In genomic region chr7:139466484-139467176, GRCm38 (mm10) we compare ENCODE assay signal across 11 mouse cellular contexts.
DNase-seq lines count a peak whose midpoint lies in the region; ATAC-seq and TF ChIP-seq lines count a peak whose summit lies in the region.
"Had no signal": no experiment of that assay in that cellular context is flagged by ENCODE, and none has a peak within 500 bp of the region (broad histone marks: within the 10 kb centered on the region; RNA-seq: fewer than 3 reads in every experiment).

No protein-coding gene starts in this region.

- no peak for TF ChIP-seq CTCF in MEL (IDR thresholded peaks at IDR 0.05 in 2 of 3, conservative IDR thresholded peaks at IDR 0.05 in 1 of 3; ENCODE audit: control insufficient read depth in 1 of 3, insufficient read depth in 1 of 3, low read depth in 2 of 3, low read length in 3 of 3, poor library complexity in 1 of 3, severe bottlenecking in 1 of 3)
- no peak for TF ChIP-seq CTCF in embryonic fibroblast, embryonic 13.5 days (IDR thresholded peaks at IDR 0.05; ENCODE audit: borderline replicate concordance, insufficient read depth, low read length)
- TF ChIP-seq CTCF in liver, postnatal 0 days (IDR thresholded peaks at IDR 0.05; ENCODE audit: low read depth), result no peak

- H3K4me2 ChIP-seq in liver, postnatal 0 days (ENCODE audit: low read depth, low read length), result no peak overlapping the region

- ATAC-seq in liver, postnatal 0 days, result no peak
- ATAC-seq: forebrain, postnatal 0 days; midbrain, embryonic 16.5 days had no signal

- no peaks in the 10 kb centered on the region for H3K9me3 ChIP-seq in MEL (replicated peaks; ENCODE audit: insufficient read depth, low read length)
- no peaks in the 10 kb centered on the region for H3K9me3 ChIP-seq in liver, postnatal 0 days (ENCODE audit: low read length)

- peak overlapping the region; percentile 21 to 30 for H3K4me3 ChIP-seq in MEL (ENCODE audit: control insufficient read depth in 1 of 2, insufficient read depth in 1 of 2, low read depth in 2 of 2, low read length in 2 of 2)
- H3K4me3 ChIP-seq in embryonic fibroblast, embryonic 13.5 days (ENCODE audit: insufficient read depth, low read length), result no peak overlapping the region
- no peak overlapping the region for H3K4me3 ChIP-seq in liver, postnatal 0 days (ENCODE audit: low read depth, low read length)

- TF ChIP-seq RAD21 in MEL (IDR thresholded peaks at IDR 0.05; ENCODE audit: low read depth, low read length), result no peak

- 19% methylated on average over 6 of the region's 7 CpGs for WGBS in liver, postnatal 0 days (ENCODE audit: insufficient replicate concordance)

- H3K79me2 ChIP-seq in MEL (ENCODE audit: control insufficient read depth, insufficient read depth, low read length, poor library complexity), result no peaks in the 10 kb centered on the region; the same call in 1 of the 2 replicates

- peak overlapping the region; percentile 61 for H3K9ac ChIP-seq in MEL (ENCODE audit: control insufficient read depth, low read depth, low read length, poor library complexity, severe bottlenecking)
- H3K9ac ChIP-seq in liver, postnatal 0 days (replicated peaks), result no peak overlapping the region
- H3K9ac ChIP-seq: forebrain, postnatal 0 days had no signal

- TF ChIP-seq POLR2A in MEL (IDR thresholded peaks at IDR 0.05; ENCODE audit: control insufficient read depth in 1 of 2, insufficient read depth in 1 of 2, low read depth in 1 of 2, low read length in 2 of 2, poor library complexity in 1 of 2), result peak; percentile 40 to 56; a peak in 2 of 4 replicates
- no peak for TF ChIP-seq POLR2A in embryonic fibroblast, embryonic 13.5 days (IDR thresholded peaks at IDR 0.05; ENCODE audit: low read depth, low read length)

- DNase-seq in heart, adult 18-20 months, result peak; percentile 33 to 42
- no peak for DNase-seq in heart, adult 8-10 months (ENCODE audit: low spot score)
- DNase-seq in MEL (ENCODE audit: low read depth, low spot score), result peak; percentile 84
- no peak for DNase-seq in liver, postnatal 0 days
- DNase-seq in yolk sac, embryonic 10.5 days (ENCODE audit: low spot score), result no peak
- DNase-seq in thymus, adult 18-20 months, result no peak
- no peak for DNase-seq in layer of hippocampus, adult 11-12 months (ENCODE audit: low spot score)
- DNase-seq: forebrain, postnatal 0 days; kidney, adult 11 months had no signal

- H3K4me1 ChIP-seq in MEL (ENCODE audit: control insufficient read depth in 1 of 2, insufficient read depth in 2 of 2, low read length in 2 of 2), result peaks cover 19 to 31% of the 10 kb centered on the region in 2 experiments
- peaks cover 16% of the 10 kb centered on the region for H3K4me1 ChIP-seq in embryonic fibroblast, embryonic 13.5 days (ENCODE audit: control insufficient read depth, insufficient read depth, low read length)
- H3K4me1 ChIP-seq in liver, postnatal 0 days (ENCODE audit: insufficient read depth), result peaks cover 24% of the 10 kb centered on the region

- no peaks in the 10 kb centered on the region for H3K27me3 ChIP-seq in MEL (ENCODE audit: control insufficient read depth in 1 of 2, insufficient read depth in 2 of 2, low read length in 2 of 2)
- no peaks in the 10 kb centered on the region for H3K27me3 ChIP-seq in liver, postnatal 0 days (ENCODE audit: insufficient read depth, low read length)

- H3K36me3 ChIP-seq in MEL (ENCODE audit: control insufficient read depth in 1 of 2, insufficient read depth in 2 of 2, low read length in 2 of 2), result peaks cover 0 to 28% of the 10 kb centered on the region in 2 experiments; a peak in 2 of 4 replicates
- H3K36me3 ChIP-seq in liver, postnatal 0 days (replicated peaks; ENCODE audit: insufficient read depth, low read length), result no peaks in the 10 kb centered on the region

- peak overlapping the region; percentile 73 for H3K27ac ChIP-seq in MEL (ENCODE audit: control insufficient read depth, low read depth, low read length)
- 0 out of 2 replicates have a peak overlapping the region, but pooled peaks have one; percentile 54 for H3K27ac ChIP-seq in embryonic fibroblast, embryonic 13.5 days (ENCODE audit: insufficient read depth, low read length)
- peak overlapping the region; percentile 34; the same call in 1 of the 2 replicates for H3K27ac ChIP-seq in liver, postnatal 0 days (ENCODE audit: low read depth)

- peak; percentile 42 to 60; a peak in 3 of 4 replicates for TF ChIP-seq EP300 in MEL (IDR thresholded peaks at IDR 0.05; ENCODE audit: low read depth in 1 of 2, low read length in 2 of 2)
- TF ChIP-seq EP300 in liver, postnatal 0 days (IDR thresholded peaks at IDR 0.05; ENCODE audit: low read depth), result no peak

TF ChIP-seq in MEL, 35 proteins besides CTCF, POLR2A, EP300 and RAD21:
- TF ChIP-seq MYB (IDR thresholded peaks at IDR 0.05; ENCODE audit: low read depth, low read length) (0 out of 2 replicates have a peak, but pooled peaks have one; percentile 8), CHD2 (IDR thresholded peaks at IDR 0.05; ENCODE audit: low read length) (no peak), MAX (IDR thresholded peaks at IDR 0.05; ENCODE audit: low read length) (peak; percentile 72; the same call in 1 of the 2 replicates), GABPA (IDR thresholded peaks at IDR 0.05; ENCODE audit: low read depth, low read length) (no peak), ZNF384 (IDR thresholded peaks at IDR 0.05; ENCODE audit: low read depth, low read length) (no peak), USF1 (IDR thresholded peaks at IDR 0.05; ENCODE audit: low read depth, low read length) (peak; percentile 20; the same call in 1 of the 2 replicates), MXI1 (IDR thresholded peaks at IDR 0.05; ENCODE audit: low read depth, low read length) (peak; percentile 95), ETS1 (IDR thresholded peaks at IDR 0.05; ENCODE audit: low read depth, low read length) (peak; percentile 24; the same call in 1 of the 2 replicates), RCOR1 (IDR thresholded peaks at IDR 0.05; ENCODE audit: low read depth, low read length) (no peak), POLR2AphosphoS5 (IDR thresholded peaks at IDR 0.05; ENCODE audit: borderline replicate concordance, low read depth, low read length) (no peak), ELF1 (IDR thresholded peaks at IDR 0.05; ENCODE audit: low read depth, low read length) (0 out of 2 replicates have a peak, but pooled peaks have one; percentile 20), UBTF (IDR thresholded peaks at IDR 0.05; ENCODE audit: borderline replicate concordance, insufficient read depth, low read depth, low read length) (no peak), SIN3A (IDR thresholded peaks at IDR 0.05; ENCODE audit: low read length) (peak; percentile 59; the same call in 1 of the 2 replicates), NELFE (IDR thresholded peaks at IDR 0.05; ENCODE audit: low read depth, low read length) (peak; percentile 37; the same call in 1 of the 2 replicates), KAT2A (conservative IDR thresholded peaks at IDR 0.05; ENCODE audit: low read depth, low read length) (peak; percentile 27; the same call in 1 of the 2 replicates), GATA1 (IDR thresholded peaks at IDR 0.05; ENCODE audit: low read depth, low read length) (peak; percentile 53), E2F4 (IDR thresholded peaks at IDR 0.05; ENCODE audit: borderline replicate concordance, low read depth, low read length) (no peak), MYC (IDR thresholded peaks at IDR 0.05; ENCODE audit: low read depth, low read length) (peak; percentile 83), TCF12 (IDR thresholded peaks at IDR 0.05; ENCODE audit: low read depth, low read length) (peak; percentile 43; the same call in 1 of the 2 replicates), TBP (IDR thresholded peaks at IDR 0.05; ENCODE audit: low read depth, low read length) (peak; percentile 45; the same call in 1 of the 2 replicates), HCFC1 (IDR thresholded peaks at IDR 0.05; ENCODE audit: low read depth, low read length) (no peak), MAFK (IDR thresholded peaks at IDR 0.05; ENCODE audit: borderline replicate concordance, low read depth, low read length) (no peak)
TF ChIP-seq in MEL: peak in this region for 13.

Comparison
In these comparisons a context has a peak if more than half of its experiments do, and no peak if none do; other contexts are left out.
1. DNase-seq: peak in heart, adult 18-20 months (2 of 2) and MEL (single experiment); none in heart, adult 8-10 months (single experiment), liver, postnatal 0 days (single experiment), yolk sac, embryonic 10.5 days (single experiment), thymus, adult 18-20 months (0 of 2) and layer of hippocampus, adult 11-12 months (single experiment).
2. H3K4me3 ChIP-seq: peak in MEL (2 of 2); none in embryonic fibroblast, embryonic 13.5 days (single experiment) and liver, postnatal 0 days (single experiment).
3. Peak in every context shown above with its lines, with median percentiles within 50 percentile points of each other: H3K27ac ChIP-seq.